Mouse (Mus musculus): ENCODE measurements around the gene Nudc. TPM values are rescaled to one million over a fixed set of nuclear protein-coding genes. Genes with fewer than 3 reads are reported as not detected.
A peak's percentile ranks its signal among the peaks of the same experiment; 100 is the strongest.

The Nudc gene
- total RNA-seq, 2 experiments from 2014 or later, result 250 to 271 TPM

DNA sequence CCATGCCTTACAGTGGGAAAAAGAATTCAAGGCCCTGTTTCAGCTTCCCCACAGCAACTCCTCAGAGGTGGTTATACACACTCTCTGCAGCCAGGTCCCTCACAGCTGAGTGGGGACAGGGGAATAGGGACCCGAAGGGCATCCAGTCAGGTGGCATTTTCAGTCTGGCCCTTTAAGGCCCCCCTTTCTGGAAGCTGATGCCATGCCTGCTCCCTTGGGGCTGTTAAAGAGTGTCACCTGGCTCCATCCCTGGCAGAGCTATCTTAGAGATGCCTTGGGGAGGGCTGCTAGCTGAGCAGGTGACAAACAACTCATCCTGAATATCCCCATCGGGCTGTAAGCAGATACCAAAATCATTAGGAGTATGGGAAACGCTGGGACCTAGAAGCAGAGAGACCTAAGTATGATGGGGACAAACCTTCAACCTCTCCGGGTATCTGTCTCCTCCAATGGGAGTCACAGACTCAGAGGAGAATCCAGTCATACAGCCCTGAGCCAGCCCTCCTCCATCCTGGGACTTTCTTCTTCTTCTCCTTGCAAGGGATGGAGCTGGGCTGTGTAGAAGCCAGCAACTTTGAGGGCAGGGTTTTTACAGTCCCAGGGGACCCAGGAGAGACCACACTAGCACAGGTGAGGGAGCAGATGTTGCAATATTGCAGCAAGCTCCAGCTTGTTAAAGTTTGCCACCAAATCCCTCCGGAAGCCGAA is 48.9 kb downstream of the Nudc start:
- ATAC-seq (replicated peaks; ENCODE audit: low FRiP score, low TSS enrichment, poor library complexity, severe bottlenecking), result no peak

- ATAC-seq (replicated peaks; ENCODE audit: low FRiP score, low TSS enrichment, poor library complexity, severe bottlenecking), result no peak
Measured at GRCm38 (mm10) chr4:133495711-133496110, 50.1 kb downstream of the Nudc start.

GRCm38 (mm10) chr4:133494867-133495266 is 50.9 kb downstream of the Nudc start:
- no peak for ATAC-seq (replicated peaks; ENCODE audit: low FRiP score, low TSS enrichment, poor library complexity, severe bottlenecking)

DNA sequence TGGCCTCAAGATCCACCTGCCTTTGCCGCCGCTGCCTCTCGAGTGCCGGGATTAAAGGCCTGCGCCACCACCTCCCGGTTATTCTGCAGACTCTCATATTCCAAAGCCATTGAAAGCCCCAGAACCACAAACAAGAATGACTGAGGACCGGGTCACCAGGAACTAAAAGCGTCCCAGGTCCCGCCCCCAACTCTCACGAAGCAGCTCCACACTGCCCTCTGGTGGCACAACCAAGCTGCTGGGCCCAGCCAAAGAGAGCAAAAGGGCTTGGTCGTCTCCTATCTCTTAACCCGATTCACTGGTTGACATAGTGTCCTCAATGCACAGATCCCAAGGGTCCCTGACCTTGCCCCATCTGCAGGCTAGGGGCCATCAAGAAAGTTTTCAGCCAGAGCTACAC is 51.4 kb downstream of the Nudc start:
- ATAC-seq (replicated peaks; ENCODE audit: low FRiP score, low TSS enrichment, poor library complexity, severe bottlenecking), result peak; percentile 70

DNA sequence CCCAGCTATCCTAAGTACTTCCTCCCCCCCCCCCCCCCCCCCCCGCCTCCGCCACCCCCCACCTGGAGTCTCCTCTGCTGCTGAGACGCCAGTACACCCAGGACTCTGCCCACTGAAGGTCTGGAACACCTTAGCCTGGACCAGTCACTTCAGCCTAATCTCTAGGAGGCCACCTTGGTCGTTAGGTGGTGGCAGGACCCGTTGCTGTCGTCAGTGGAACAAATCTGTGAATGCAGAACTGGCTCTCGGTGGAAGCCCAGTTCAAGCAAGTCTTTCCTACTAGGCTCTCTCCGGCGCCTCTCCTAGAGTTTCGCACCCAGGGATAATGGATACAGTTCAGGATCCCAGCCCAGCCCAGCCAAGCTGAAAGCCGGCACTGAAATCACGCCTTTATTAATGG is 51.9 kb downstream of the Nudc start:
- ATAC-seq (replicated peaks; ENCODE audit: low FRiP score, low TSS enrichment, poor library complexity, severe bottlenecking), result peak; percentile 25; the same call in 1 of the 2 replicates

- no peak for ATAC-seq (replicated peaks; ENCODE audit: low FRiP score, low TSS enrichment, poor library complexity, severe bottlenecking)
Measured at GRCm38 (mm10) chr4:133491800-133492199, 54.0 kb downstream of the Nudc start.

- ATAC-seq (replicated peaks; ENCODE audit: low FRiP score, low TSS enrichment, poor library complexity, severe bottlenecking), result no peak
Measured at GRCm38 (mm10) chr4:133489489-133490245, 56.1 kb downstream of the Nudc start.

- peak; percentile 32; the same call in 1 of the 2 replicates for ATAC-seq (replicated peaks; ENCODE audit: low FRiP score, low TSS enrichment, poor library complexity, severe bottlenecking)
Measured at GRCm38 (mm10) chr4:133488619-133489392, 57.0 kb downstream of the Nudc start.

DNA sequence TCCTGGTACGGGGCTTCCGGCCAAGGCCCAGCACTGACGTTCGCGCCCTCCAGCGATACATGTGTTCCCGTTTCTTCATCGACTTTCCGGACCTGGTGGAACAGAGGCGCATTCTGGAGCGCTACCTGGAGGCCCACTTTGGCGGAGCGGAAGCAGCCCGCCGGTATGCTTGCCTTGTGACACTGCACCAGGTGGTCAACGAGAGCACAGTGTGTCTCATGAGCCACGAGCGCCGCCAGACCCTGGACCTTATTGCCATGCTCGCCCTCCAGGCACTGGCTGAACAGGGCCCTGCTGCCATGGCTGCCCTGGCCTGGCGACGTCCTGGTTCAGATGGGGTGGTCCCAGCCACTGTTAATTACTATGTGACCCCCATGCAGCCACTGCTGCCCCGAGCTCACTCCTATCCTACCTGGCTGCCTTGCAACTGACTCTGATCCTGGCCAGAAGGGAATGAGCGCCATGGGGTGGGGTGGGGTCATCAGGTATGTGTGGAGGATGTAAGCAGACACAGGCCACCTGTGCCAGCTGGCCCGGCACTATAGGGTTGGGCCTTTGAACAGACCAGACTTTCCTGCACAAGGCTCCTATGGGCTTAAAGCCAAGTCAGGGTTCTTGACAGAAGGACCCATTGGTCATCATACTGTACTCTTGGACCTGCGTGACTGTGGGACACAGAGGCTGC is 59.0 kb downstream of the Nudc start:
- no peak for ATAC-seq (replicated peaks; ENCODE audit: low FRiP score, low TSS enrichment, poor library complexity, severe bottlenecking)

GRCm38 (mm10) chr4:133485691-133486425 is 59.9 kb downstream of the Nudc start:
- ATAC-seq (replicated peaks; ENCODE audit: low FRiP score, low TSS enrichment, poor library complexity, severe bottlenecking), result no peak

GRCm38 (mm10) chr4:133484266-133485025 is 61.4 kb downstream of the Nudc start:
- no peak for ATAC-seq (replicated peaks; ENCODE audit: low FRiP score, low TSS enrichment, poor library complexity, severe bottlenecking)

Other genes starting within 250 kb of the Nudc start
- gene Wdtc1, start 192.5 kb downstream of the Nudc start, total RNA-seq (2014; fragmentation: Nextera tagmentation), result 15.3 and 18.6 TPM in 2 replicates
- 7.5 and 8.0 TPM in 2 replicates for gene Wdtc1, start 192.5 kb downstream of the Nudc start, total RNA-seq (2017)
- 31.8 and 33.1 TPM in 2 replicates for gene Slc9a1, start 176.3 kb downstream of the Nudc start, total RNA-seq (2014; fragmentation: Nextera tagmentation)
- gene Slc9a1, start 176.3 kb downstream of the Nudc start, total RNA-seq (2017), result 5.8 and 13.7 TPM in 2 replicates
- not detected in 2 replicates for gene Tent5b, start 65.9 kb downstream of the Nudc start, total RNA-seq (2014; fragmentation: Nextera tagmentation)
- 0.28 TPM in 1 of 2 replicates, not detected in the other for gene Tent5b, start 65.9 kb downstream of the Nudc start, total RNA-seq (2017)
- gene Trnp1, start 47.4 kb downstream of the Nudc start, total RNA-seq (2014; fragmentation: Nextera tagmentation), result not detected in 2 replicates
- 3.9 TPM in 1 of 2 replicates, not detected in the other for gene Trnp1, start 47.4 kb downstream of the Nudc start, total RNA-seq (2017)
- gene Kdf1, start 27.0 kb downstream of the Nudc start, total RNA-seq (2014; fragmentation: Nextera tagmentation), result not detected in 2 replicates
- gene Kdf1, start 27.0 kb downstream of the Nudc start, total RNA-seq (2017), result not detected in 2 replicates
- not detected in 2 replicates for gene Nr0b2, start 7.4 kb upstream of the Nudc start, total RNA-seq (2014; fragmentation: Nextera tagmentation)
- not detected in 2 replicates for gene Nr0b2, start 7.4 kb upstream of the Nudc start, total RNA-seq (2017)
- gene Gpatch3, start 28.7 kb upstream of the Nudc start, total RNA-seq (2014; fragmentation: Nextera tagmentation), result 1.2 and 6.2 TPM in 2 replicates
- gene Gpatch3, start 28.7 kb upstream of the Nudc start, total RNA-seq (2017), result 16.9 and 29.6 TPM in 2 replicates
- 16.0 and 20.9 TPM in 2 replicates for gene Gpn2, start 38.4 kb upstream of the Nudc start, total RNA-seq (2014; fragmentation: Nextera tagmentation)
- gene Gpn2, start 38.4 kb upstream of the Nudc start, total RNA-seq (2017), result 19.5 and 29.3 TPM in 2 replicates
- 1.7 and 2.7 TPM in 2 replicates for gene Sfn, start 56.2 kb upstream of the Nudc start, total RNA-seq (2014; fragmentation: Nextera tagmentation)
- 1.3 and 2.0 TPM in 2 replicates for gene Sfn, start 56.2 kb upstream of the Nudc start, total RNA-seq (2017)
- gene Zdhhc18, start 104.2 kb upstream of the Nudc start, total RNA-seq (2014; fragmentation: Nextera tagmentation), result 16.2 and 24.1 TPM in 2 replicates
- 5.0 and 8.1 TPM in 2 replicates for gene Zdhhc18, start 104.2 kb upstream of the Nudc start, total RNA-seq (2017)
- gene Pigv, start 126.7 kb upstream of the Nudc start, total RNA-seq (2014; fragmentation: Nextera tagmentation), result 7.0 and 10.1 TPM in 2 replicates
- 2.3 and 12.4 TPM in 2 replicates for gene Pigv, start 126.7 kb upstream of the Nudc start, total RNA-seq (2017)
- gene Arid1a, start 210.8 kb upstream of the Nudc start, total RNA-seq (2014; fragmentation: Nextera tagmentation), result 127 and 136 TPM in 2 replicates
- gene Arid1a, start 210.8 kb upstream of the Nudc start, total RNA-seq (2017), result 28.2 and 29.6 TPM in 2 replicates

All from megakaryocyte-erythroid progenitor cell, adult 5-6 weeks (primary cell).